Mouse (Mus musculus) hindbrain, embryonic 11.5 days (tissue): ENCODE measurements around the gene Tff2. TPM values are rescaled to one million over a fixed set of nuclear protein-coding genes. Genes with fewer than 3 reads are reported as not detected.

Experiments
- ATAC-seq: fragments of 200-750 bp; cut with Nextera tagmentation; 2 replicates; pipeline ENCODE4 v1.8.0; 2017; ENCODE audit warnings: mild to moderate bottlenecking, moderate TSS enrichment, moderate library complexity; ENCODE audit not compliant: low FRiP score
- DNase-seq: peaks from one replicate; pipeline ENCODE4 v3.0.0-alpha.2; 2015; ENCODE audit warnings: low spot score
- H3K27ac ChIP-seq: fragments of 300-500 bp; sonication (generic); 2 replicates; pipeline ENCODE4 v1.5.1; 2014; ENCODE audit warnings: mild to moderate bottlenecking, low read depth, low read length
- H3K27me3 ChIP-seq: fragments of 300-500 bp; sonication (generic); 2 replicates; pipeline ENCODE4 v1.6.1; 2014; ENCODE audit warnings: mild to moderate bottlenecking, low read length, moderate library complexity, mixed read lengths; ENCODE audit not compliant: control insufficient read depth, insufficient read depth
- H3K36me3 ChIP-seq: fragments of 300-500 bp; sonication (generic); 2 replicates; pipeline ENCODE4 v1.6.1; 2014; ENCODE audit warnings: mild to moderate bottlenecking, low read length, moderate library complexity, mixed read lengths; ENCODE audit not compliant: control insufficient read depth, insufficient read depth
- H3K4me1 ChIP-seq: fragments of 300-500 bp; sonication (generic); replicated peaks from 2 replicates; pipeline ENCODE4 v1.6.1; 2014; ENCODE audit warnings: low read length, mixed read lengths; ENCODE audit not compliant: control insufficient read depth, insufficient read depth
- H3K4me2 ChIP-seq: fragments of 300-500 bp; sonication (generic); replicated peaks from 2 replicates; pipeline ENCODE4 v1.6.1; 2014; ENCODE audit warnings: mild to moderate bottlenecking, low read depth, low read length
- H3K4me3 ChIP-seq: fragments of 300-500 bp; sonication (generic); 2 replicates; pipeline ENCODE4 v1.5.1; 2014; ENCODE audit warnings: low read depth, low read length
- H3K9ac ChIP-seq: fragments of 300-500 bp; sonication (generic); 2 replicates; pipeline ENCODE4 v1.6.1; 2014; ENCODE audit warnings: low read depth, low read length
- H3K9me3 ChIP-seq: fragments of 300-500 bp; sonication (generic); 2 replicates; pipeline ENCODE4 v1.6.1; 2016; ENCODE audit warnings: low read length; ENCODE audit not compliant: control insufficient read depth
- WGBS: fragments of 180-500 bp; shearing (Covaris S2); extraction: QIAGEN DNeasy Blood & Tissue Kit; methylation state at CpG from one replicate; pipeline ENCODE4 v1.1.7; 2014; 5-methylcytosine and 5-hydroxymethylcytosine counted together
- polyA plus RNA-seq: library from polyadenylated mRNA; unstranded; fragments of >200 nt; fragmentation: Nextera tagmentation; extraction: Ambion mirVana; gene quantifications from 2 replicates; pipeline ENCODE4 v1.2.1, GENCODE M21; 2014

Gene Tff2
- polyA plus RNA-seq = not detected in 2 replicates

DNA sequence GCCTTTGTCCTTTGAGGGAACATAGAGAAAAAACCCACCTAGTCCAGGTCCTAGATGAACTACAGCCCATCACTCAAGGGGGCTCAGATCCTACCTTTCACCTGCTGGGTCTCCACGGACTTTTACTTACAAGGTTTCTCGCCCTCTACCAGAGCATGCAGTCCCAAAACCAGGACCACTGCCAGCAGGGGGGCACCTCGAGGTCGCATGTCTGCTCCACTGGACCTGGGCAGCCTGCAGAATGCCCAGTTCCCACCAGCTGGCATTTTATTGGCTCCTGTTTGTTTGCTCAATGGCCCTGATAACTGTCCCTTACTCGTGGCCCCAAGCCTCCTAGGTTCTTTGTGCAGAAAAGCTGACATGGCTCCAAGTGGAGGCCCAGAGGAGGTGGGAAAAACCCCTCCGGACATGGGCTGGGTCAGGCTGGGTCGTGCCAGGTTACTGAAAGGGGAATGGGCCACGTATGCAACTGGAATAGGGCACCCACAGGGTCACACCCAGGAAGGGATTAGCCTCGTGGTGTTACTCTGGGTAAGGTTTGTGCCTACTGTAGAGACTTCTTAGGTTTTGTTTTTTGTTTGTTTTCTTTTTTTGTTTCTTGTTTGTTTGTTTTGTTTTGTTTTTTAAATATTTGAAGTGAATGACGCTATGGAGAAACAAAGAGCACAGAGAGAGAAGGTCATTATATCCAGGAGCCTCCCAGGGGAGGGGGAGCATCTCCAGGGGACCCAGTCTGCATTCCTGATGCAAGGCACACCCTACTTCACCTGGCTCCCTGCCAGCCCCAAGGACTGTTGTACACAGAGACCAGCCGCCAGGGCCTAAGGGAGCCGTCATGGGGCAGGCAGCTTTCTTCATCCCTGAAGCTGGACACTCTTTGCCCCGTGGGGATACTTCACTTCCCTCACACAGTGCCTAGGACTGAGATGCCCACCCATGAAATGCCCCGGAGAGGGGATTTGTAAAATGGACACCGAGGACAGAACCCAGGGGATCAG is at the start of gene Tff2:
Gene Tff2, minus strand, starts transcription at position 243 of the 998 bp plus-strand sequence.
- H3K4me2 ChIP-seq = no peak within 1 kb of the TSS
- no peak within 1 kb of the TSS for H3K27ac ChIP-seq
- no peaks in the 10 kb centered on the region for H3K4me1 ChIP-seq
- 76% methylated on average over 15 of the region's 15 CpGs for whole genome bisulfite sequencing
- H3K9ac ChIP-seq = no peak within 1 kb of the TSS
- no peak within 1 kb of the TSS for H3K4me3 ChIP-seq
- DNase-seq = no peak
- no peaks in the 10 kb centered on the region for H3K9me3 ChIP-seq
- no peaks in the 10 kb centered on the region for H3K36me3 ChIP-seq
- no peaks in the 10 kb centered on the region; the same call in 1 of the 2 replicates for H3K27me3 ChIP-seq
- no peak for ATAC-seq

- Histone ChIP-seq H3K9ac (no peak overlapping the region), H3K9me3 (no peaks in the 10 kb centered on the region), H3K4me1 (no peaks in the 10 kb centered on the region), H3K36me3 (no peaks in the 10 kb centered on the region), H3K27me3 (no peaks in the 10 kb centered on the region), H3K4me2 (no peak overlapping the region), H3K4me3 (no peak overlapping the region), H3K27ac (no peak overlapping the region)
- DNase-seq (no peak), ATAC-seq (no peak)
- WGBS = 82% methylated on average over 9 of the region's 9 CpGs
Observed at GRCm38 (mm10) chr17:31193360-31193759, 49.3 kb upstream of the Tff2 start.

DNA sequence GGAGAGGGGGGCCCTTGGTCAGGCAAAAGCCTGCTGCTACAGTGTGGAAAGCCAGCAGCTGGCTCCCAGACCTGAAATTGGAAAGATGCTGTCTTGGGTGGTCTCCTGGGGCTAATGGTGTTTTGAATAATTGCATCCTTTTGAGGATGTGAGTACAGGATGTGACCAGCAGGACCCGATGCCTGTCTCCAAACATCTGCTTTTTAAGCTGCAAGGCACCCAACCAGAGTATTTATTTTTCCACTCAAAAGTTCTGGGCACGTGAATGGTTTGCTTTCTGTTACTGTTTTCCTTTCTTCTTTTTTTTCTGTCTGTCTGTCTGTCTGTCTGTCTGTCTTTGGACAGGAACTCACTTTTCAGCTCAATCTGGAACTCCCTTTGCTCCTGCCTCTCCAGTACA is 48.6 kb upstream of the Tff2 start:
- Histone ChIP-seq H3K27me3 (no peaks in the 10 kb centered on the region), H3K27ac (no peak overlapping the region), H3K9me3 (no peaks in the 10 kb centered on the region), H3K36me3 (no peaks in the 10 kb centered on the region), H3K9ac (no peak overlapping the region), H3K4me3 (no peak overlapping the region), H3K4me2 (no peak overlapping the region), H3K4me1 (no peaks in the 10 kb centered on the region)
- 64% methylated on average over 2 of the region's 2 CpGs for WGBS
- DNase-seq (no peak), ATAC-seq (no peak)

GRCm38 (mm10) chr17:31191825-31192224 is 47.7 kb upstream of the Tff2 start:
- ATAC-seq (no peak), DNase-seq (no peak)
- Histone ChIP-seq H3K4me2 (no peak overlapping the region), H3K27ac (no peak overlapping the region), H3K9me3 (no peaks in the 10 kb centered on the region), H3K4me1 (no peaks in the 10 kb centered on the region), H3K9ac (no peak overlapping the region), H3K27me3 (no peaks in the 10 kb centered on the region), H3K4me3 (no peak overlapping the region), H3K36me3 (no peaks in the 10 kb centered on the region)
- WGBS = 74% methylated on average over 8 of the region's 8 CpGs

- no peaks in the 10 kb centered on the region for H3K36me3 ChIP-seq
- no peak for ATAC-seq
- no peaks in the 10 kb centered on the region for H3K27me3 ChIP-seq
- H3K27ac ChIP-seq = no peak overlapping the region
- 20% methylated on average over 4 of the region's 4 CpGs for WGBS
- H3K9me3 ChIP-seq = no peaks in the 10 kb centered on the region
- no peak overlapping the region for H3K9ac ChIP-seq
- no peak overlapping the region for H3K4me2 ChIP-seq
- DNase-seq = peak; percentile 73
- H3K4me3 ChIP-seq = no peak overlapping the region
- no peaks in the 10 kb centered on the region for H3K4me1 ChIP-seq
Observed at GRCm38 (mm10) chr17:31187370-31187769, 43.3 kb upstream of the Tff2 start.

DNA sequence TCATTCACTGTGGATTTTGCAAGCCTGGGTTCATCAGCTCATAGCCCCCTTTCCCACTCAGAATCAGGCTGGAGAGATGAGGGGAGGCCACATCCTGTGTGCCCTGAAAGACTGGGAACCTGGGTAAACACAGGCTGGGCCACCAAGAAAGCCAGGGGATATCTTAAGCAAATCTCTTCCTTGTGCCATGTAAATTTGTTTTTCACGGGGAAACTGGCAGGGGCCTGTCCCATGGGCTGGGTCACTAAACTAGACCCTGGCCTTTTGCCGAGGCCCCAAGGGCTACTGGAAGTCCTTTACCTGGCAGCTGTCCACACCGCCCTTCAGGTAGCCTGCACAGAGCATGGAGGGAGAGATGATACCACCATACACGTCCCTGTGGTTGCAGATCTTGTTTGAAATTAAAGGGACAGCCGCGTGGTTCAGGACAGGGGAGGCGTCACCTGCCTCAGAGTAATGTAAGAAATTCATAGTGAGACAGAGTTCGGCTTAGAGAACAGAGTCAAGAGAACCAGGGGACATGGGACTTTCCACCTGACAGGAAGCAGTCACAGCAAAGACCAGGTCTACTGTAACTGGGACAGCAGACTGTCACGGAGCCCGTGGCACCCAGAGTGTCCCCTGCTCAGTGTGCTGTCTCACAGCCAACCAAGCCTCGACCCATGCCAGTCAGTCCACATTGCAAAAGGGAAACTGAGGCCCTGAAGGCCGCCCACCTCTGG is 40.3 kb upstream of the Tff2 start:
- Histone ChIP-seq H3K9me3 (no peaks in the 10 kb centered on the region), H3K27me3 (no peaks in the 10 kb centered on the region), H3K9ac (no peak overlapping the region), H3K4me2 (no peak overlapping the region), H3K36me3 (no peaks in the 10 kb centered on the region), H3K27ac (no peak overlapping the region), H3K4me3 (no peak overlapping the region), H3K4me1 (no peaks in the 10 kb centered on the region)
- WGBS = 84% methylated on average over 12 of the region's 12 CpGs
- no peak for ATAC-seq
- no peak for DNase-seq

DNA sequence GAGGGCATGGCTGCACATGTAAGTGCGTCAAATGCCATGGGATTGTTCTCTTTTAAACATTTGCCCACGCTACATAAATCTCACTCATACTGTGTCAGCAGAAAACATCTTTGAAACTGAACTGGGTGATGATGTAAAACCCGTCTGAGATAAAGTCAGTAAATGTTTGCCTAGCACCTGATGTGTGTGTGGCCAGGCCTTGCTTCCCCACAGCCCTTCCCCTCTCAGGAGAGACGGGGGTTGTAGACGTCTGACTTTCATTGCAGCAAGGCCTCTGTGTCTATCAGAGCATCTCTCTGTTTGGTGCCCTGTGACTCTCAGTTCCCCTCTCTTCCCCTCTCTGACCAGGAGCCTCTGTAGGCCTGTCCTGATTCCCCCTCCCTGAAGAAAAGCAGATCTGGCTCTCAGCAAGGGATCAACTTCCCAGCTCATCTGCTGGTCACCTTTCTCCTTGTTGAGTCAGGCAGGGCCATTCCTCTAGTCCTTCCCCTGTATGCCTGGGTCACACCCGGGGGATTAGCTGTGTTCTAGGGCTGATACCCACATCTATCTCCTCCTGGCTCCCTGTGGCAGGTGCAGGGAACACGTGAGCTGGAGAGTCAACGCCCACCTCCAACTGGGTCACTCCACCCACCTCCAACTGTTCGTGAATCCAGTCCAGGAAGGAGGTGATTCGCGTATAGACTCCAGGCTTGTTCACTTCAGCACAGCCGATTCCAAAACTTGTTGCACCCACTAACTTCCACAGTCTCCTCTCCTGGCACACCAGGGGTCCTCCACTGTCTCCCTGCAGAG is 39.3 kb upstream of the Tff2 start:
- Histone ChIP-seq H3K9me3 (no peaks in the 10 kb centered on the region), H3K4me3 (no peak overlapping the region), H3K4me1 (no peaks in the 10 kb centered on the region), H3K36me3 (no peaks in the 10 kb centered on the region), H3K9ac (no peak overlapping the region), H3K27me3 (no peaks in the 10 kb centered on the region), H3K27ac (no peak overlapping the region), H3K4me2 (no peak overlapping the region)
- DNase-seq (no peak), ATAC-seq (no peak)
- WGBS = 71% methylated on average over 12 of the region's 12 CpGs

DNA sequence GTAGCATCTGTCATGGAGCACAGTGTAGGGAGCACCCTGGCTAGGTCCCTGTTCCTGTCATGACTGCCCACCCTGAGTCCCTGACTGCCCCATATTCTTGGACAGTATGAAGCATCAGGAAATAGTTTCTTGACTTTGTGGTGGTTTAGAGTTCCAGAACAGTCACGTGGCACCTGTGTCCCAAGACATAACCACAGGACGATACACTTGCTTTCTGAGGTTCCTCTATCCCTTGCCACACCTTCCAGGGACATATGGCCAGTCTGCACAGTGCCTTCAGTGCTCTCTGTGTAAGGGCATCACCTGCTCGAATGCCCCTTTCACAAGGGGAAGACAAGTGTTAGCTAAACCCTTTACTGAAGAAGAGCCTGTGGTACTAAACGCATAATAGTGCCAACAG is 37.4 kb upstream of the Tff2 start:
- WGBS = 90% methylated on average over 4 of the region's 4 CpGs
- Histone ChIP-seq H3K36me3 (no peaks in the 10 kb centered on the region), H3K4me2 (no peak overlapping the region), H3K27me3 (no peaks in the 10 kb centered on the region), H3K4me1 (no peaks in the 10 kb centered on the region), H3K9me3 (no peaks in the 10 kb centered on the region), H3K27ac (no peak overlapping the region), H3K4me3 (no peak overlapping the region), H3K9ac (no peak overlapping the region)
- DNase-seq (no peak), ATAC-seq (no peak)
